Mouse (Mus musculus) small intestine, adult 2 months (tissue): ENCODE measurements around the gene Rab14.

Experiments
- CTCF ChIP-seq: fragments of 200-500 bp; IDR thresholded peaks from 2 replicates; pipeline ENCODE4 v1.5.1; 2012; ENCODE audit warnings: low read depth, mild to moderate bottlenecking, control low read depth, inconsistent platforms, low read length, moderate library complexity, mixed read lengths; ENCODE audit not compliant: insufficient replicate concordance, insufficient read length; ENCODE audit errors: extremely low read depth
- POLR2A ChIP-seq: fragments of 200-500 bp; IDR thresholded peaks from 2 replicates; pipeline ENCODE4 v1.6.1; 2012; ENCODE audit warnings: low read depth, mild to moderate bottlenecking, control low read depth, inconsistent platforms, low read length, moderate library complexity

- no peak for TF ChIP-seq CTCF
- no peak for TF ChIP-seq POLR2A
These were observed 40.7 kb downstream of the Rab14 start for GRCm38 (mm10) chr2:35160206-35160605.
